Mouse (Mus musculus) intestine, embryonic 15.5 days (tissue): Measurements from ENCODE around the gene Foxo3. TPM values are rescaled to one million over a fixed set of nuclear protein-coding genes. Genes with fewer than 3 reads are reported as not detected.

ENCODE experiments used
- ATAC-seq: fragments of 200-750 bp; cut with Nextera tagmentation; 2 replicates; pipeline ENCODE4 v1.8.0; 2017; ENCODE audit warnings: moderate TSS enrichment, moderate library complexity
- H3K27ac ChIP-seq: fragments of 300-500 bp; sonication (generic); 2 replicates; pipeline ENCODE4 v1.5.1; 2015; ENCODE audit warnings: mild to moderate bottlenecking, inconsistent platforms
- H3K27me3 ChIP-seq: fragments of 300-500 bp; sonication (generic); replicated peaks from 2 replicates; pipeline ENCODE4 v1.6.1; 2015; ENCODE audit warnings: inconsistent platforms
- H3K36me3 ChIP-seq: fragments of 300-500 bp; sonication (generic); 2 replicates; pipeline ENCODE4 v1.6.1; 2015; ENCODE audit warnings: inconsistent platforms
- H3K4me1 ChIP-seq: fragments of 300-500 bp; sonication (generic); replicated peaks from 2 replicates; pipeline ENCODE4 v1.6.1; 2015; ENCODE audit warnings: inconsistent platforms
- H3K4me2 ChIP-seq: fragments of 300-500 bp; sonication (generic); replicated peaks from 2 replicates; pipeline ENCODE4 v1.6.1; 2015; ENCODE audit warnings: mild to moderate bottlenecking, inconsistent platforms
- H3K4me3 ChIP-seq: fragments of 300-500 bp; sonication (generic); replicated peaks from 2 replicates; pipeline ENCODE4 v1.5.1; 2015; ENCODE audit warnings: inconsistent platforms
- H3K9ac ChIP-seq: fragments of 300-500 bp; sonication (generic); 2 replicates; pipeline ENCODE4 v1.6.1; 2015; ENCODE audit warnings: inconsistent platforms
- H3K9me3 ChIP-seq: fragments of 300-500 bp; sonication (generic); 2 replicates; pipeline ENCODE4 v1.6.1; 2016; ENCODE audit warnings: inconsistent platforms
- WGBS: fragments of 180-500 bp; shearing (Covaris S2); methylation state at CpG from one replicate; pipeline ENCODE4 v1.1.7; 2015; 5-methylcytosine and 5-hydroxymethylcytosine counted together
- polyA plus RNA-seq: library from polyadenylated mRNA; unstranded; fragments of >200 nt; fragmentation: Nextera tagmentation; extraction: Ambion mirVana; gene quantifications from 2 replicates; pipeline ENCODE4 v1.2.1, GENCODE M21; 2015

Gene Foxo3
- polyA plus RNA-seq, 1 experiment from 2014 or later: 7.6 TPM

DNA sequence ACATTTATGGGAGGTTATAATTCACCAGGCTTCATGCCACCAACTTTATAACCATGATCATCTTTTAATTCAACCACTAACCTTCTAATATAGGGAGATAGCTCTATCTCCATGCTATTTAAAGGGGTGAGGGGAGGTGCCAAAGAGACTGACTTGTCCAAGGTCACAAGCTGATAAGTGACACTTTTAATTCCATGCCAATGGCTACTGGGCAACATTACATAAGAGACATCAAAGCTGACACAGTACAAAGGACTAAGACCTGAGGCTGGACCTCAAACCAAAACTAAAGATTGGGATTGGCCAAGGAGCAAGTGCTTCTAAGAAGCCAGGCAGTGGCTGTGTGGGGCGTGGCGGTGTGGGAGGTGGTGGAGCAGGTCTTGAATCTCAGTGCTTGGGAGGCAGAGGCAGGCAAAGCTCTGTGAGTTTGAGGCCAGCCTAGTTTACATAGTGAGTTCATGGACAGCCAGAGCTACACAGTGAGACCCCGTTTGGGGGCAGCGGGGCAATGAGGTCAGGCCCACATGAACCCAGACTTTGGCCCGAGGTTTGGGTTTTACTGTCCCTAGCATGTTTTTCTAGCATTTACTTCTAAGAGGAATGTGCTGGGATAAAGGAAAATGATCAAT is 46.0 kb downstream of the Foxo3 start:
- no peak overlapping the region for H3K27ac ChIP-seq
- WGBS: 82% methylated on average over 5 of the region's 5 CpGs
- H3K36me3 ChIP-seq: no peaks in the 10 kb centered on the region
- no peak overlapping the region for H3K4me3 ChIP-seq
- H3K4me2 ChIP-seq: no peak overlapping the region
- no peak overlapping the region for H3K9ac ChIP-seq
- peaks cover 24% of the 10 kb centered on the region for H3K4me1 ChIP-seq
- ATAC-seq: peak; percentile 21; the same call in 1 of the 2 replicates
- no peaks in the 10 kb centered on the region for H3K9me3 ChIP-seq
- no peaks in the 10 kb centered on the region for H3K27me3 ChIP-seq

DNA sequence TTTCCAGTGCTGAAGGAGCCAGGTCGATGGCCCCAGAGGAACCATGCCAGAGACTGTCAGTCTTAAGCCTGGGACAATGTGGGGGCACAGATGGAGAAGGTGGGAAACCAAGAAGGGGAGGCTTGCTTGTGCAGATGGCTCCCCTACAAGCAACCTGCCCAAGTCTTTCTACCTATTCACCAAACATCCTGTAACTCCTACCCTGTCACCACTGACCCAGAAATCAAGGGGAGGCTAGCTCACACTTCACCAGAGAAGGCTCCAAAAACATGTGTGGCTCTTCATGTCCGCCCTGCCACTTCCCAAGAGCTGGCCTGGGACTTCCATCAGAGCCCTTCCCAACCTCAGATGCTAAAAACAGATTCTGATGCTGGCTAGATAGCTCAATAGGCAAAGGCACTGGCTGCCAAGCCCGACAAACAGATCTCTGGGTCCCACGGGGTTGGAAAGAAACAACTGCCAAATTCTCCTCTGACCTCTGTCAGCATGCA is 48.8 kb downstream of the Foxo3 start:
- Histone ChIP-seq H3K9ac (no peak overlapping the region), H3K36me3 (no peaks in the 10 kb centered on the region), H3K4me1 (peaks cover 28% of the 10 kb centered on the region), H3K4me2 (no peak overlapping the region), H3K4me3 (no peak overlapping the region), H3K27ac (no peak overlapping the region), H3K9me3 (no peaks in the 10 kb centered on the region), H3K27me3 (no peaks in the 10 kb centered on the region)
- 77% methylated on average over 4 of the region's 4 CpGs for WGBS
- ATAC-seq: no peak

DNA sequence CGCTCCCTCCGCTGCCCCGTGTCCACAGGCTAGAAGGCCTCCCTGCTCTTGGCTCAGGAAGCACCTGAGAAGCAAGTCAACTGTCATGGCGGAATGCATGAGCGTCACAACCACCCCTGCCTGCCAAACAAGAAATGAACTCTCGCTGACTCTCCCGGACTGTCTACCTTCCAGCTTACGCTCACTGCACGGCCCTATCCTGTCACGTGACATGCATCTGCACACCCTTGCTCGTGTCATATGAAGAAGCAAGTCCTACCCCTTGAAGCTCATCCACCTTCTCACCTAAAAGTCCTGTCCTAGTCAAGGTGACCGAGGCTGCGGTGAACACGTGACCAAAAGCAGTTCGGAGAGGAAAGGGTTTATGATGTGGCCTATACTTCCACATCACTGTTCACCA is 50.4 kb downstream of the Foxo3 start:
- 0 out of 2 replicates have a peak, but pooled peaks have one; percentile 1 for ATAC-seq
- Histone ChIP-seq H3K27ac (no peak overlapping the region), H3K36me3 (no peaks in the 10 kb centered on the region), H3K4me1 (peaks cover 28% of the 10 kb centered on the region), H3K4me2 (no peak overlapping the region), H3K9ac (no peak overlapping the region), H3K4me3 (no peak overlapping the region), H3K27me3 (no peaks in the 10 kb centered on the region), H3K9me3 (no peaks in the 10 kb centered on the region)
- WGBS: 91% methylated on average over 15 of the region's 15 CpGs

DNA sequence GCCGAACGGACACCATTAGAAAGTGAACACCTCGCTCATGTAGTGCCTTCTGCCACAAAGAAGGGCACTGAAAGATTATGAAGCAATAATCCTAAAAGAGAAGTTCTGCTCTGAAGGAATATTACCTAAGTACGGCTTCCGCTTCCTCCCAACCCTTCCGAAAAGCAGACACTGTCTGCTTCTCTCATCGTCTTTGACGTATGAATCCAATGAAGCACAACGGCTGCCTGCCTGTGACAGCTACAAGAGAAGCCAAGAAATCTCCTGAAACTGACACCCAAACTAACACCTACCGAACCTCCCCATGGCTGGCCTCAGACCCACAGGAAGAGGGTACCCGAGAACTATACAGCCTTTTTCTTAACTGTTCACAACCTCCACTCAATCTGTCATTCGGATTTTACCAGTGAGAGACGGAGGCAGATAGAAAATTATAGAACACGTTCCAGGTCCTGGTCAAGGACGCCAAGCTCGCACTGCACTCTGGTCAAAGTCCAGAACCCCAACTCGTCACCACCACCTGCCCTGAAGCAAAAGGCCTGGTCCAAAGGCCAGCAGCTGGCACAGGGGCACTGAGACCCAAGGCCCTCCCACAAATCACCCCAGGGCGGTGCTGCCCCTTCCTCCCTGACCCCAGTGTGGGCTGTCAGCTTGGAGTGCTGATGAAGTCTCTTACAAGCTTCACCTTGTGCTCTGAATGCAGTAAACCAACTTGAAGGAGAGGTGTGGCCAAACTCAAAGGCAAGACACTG is 51.2 kb downstream of the Foxo3 start:
- no peaks in the 10 kb centered on the region for H3K27me3 ChIP-seq
- 70% methylated on average over 18 of the region's 18 CpGs for WGBS
- peaks cover 22% of the 10 kb centered on the region for H3K4me1 ChIP-seq
- ATAC-seq: peak; percentile 41; the same call in 1 of the 2 replicates
- no peaks in the 10 kb centered on the region for H3K36me3 ChIP-seq
- H3K4me2 ChIP-seq: no peak overlapping the region
- no peaks in the 10 kb centered on the region for H3K9me3 ChIP-seq
- no peak overlapping the region for H3K4me3 ChIP-seq
- H3K9ac ChIP-seq: no peak overlapping the region
- H3K27ac ChIP-seq: no peak overlapping the region

DNA sequence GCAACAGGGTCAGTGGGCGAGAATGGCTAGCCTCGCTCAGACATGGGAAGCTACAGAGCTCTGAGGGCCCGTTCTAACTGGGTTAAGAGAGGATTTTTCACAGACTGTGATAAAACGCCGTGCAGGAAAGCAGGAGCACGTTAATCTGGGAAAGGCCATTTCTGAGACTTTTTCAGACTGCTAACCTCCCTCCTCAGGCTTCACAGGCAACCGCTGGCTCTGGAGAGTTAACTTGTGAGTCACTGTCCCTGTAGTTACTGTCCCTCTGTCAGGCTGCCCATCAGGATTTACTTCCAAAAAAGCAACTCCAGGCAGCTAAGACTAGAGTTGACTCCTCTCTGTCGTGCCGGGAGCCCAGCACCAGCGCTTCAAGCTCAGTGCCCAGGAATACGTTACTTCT is 54.6 kb downstream of the Foxo3 start:
- no peak overlapping the region for H3K4me2 ChIP-seq
- H3K36me3 ChIP-seq: no peaks in the 10 kb centered on the region
- H3K4me3 ChIP-seq: no peak overlapping the region
- 71% methylated on average over 11 of the region's 11 CpGs for WGBS
- H3K9ac ChIP-seq: no peak overlapping the region
- peaks cover 22% of the 10 kb centered on the region for H3K4me1 ChIP-seq
- ATAC-seq: no peak
- no peak overlapping the region for H3K27ac ChIP-seq
- no peaks in the 10 kb centered on the region for H3K9me3 ChIP-seq
- no peaks in the 10 kb centered on the region for H3K27me3 ChIP-seq

DNA sequence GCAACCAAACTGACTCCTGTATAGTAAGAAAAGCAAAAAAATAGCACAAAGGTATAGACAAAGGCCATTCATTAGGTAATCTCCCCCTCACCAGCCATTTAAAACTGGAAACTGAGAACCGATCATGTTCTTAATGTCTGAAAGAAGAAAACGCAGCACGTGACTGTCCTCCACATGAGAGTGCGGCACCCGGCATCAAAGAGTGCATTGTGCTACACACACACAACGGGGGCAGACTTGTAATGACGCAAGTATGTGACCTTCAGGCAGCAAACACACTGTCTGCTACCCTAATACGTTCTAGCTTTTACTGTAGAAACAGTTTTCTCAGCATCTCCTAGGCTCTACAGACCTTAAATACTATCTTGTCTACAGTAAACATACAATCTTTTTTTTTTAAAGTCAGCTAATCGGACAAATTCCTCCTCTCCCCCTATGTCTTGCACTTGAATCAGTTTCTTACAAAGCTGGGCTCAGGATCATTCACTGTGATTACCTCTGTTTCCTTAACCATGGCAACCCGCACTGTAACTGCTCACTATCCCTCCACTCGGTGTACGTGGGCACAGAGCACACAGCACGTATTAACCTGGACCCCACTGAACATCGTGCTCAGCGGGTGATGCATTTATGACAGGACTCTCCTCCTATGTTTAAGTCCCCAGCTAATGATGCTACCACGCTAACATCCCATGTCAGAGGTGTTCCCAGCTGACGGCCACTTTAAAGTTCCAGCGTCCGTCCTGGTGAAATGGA is 55.2 kb downstream of the Foxo3 start:
- Histone ChIP-seq H3K27me3 (no peaks in the 10 kb centered on the region), H3K4me3 (no peak overlapping the region), H3K27ac (no peak overlapping the region), H3K4me2 (no peak overlapping the region), H3K9me3 (no peaks in the 10 kb centered on the region), H3K4me1 (peaks cover 22% of the 10 kb centered on the region), H3K36me3 (no peaks in the 10 kb centered on the region), H3K9ac (no peak overlapping the region)
- WGBS: 72% methylated on average over 19 of the region's 19 CpGs
- no peak for ATAC-seq

DNA sequence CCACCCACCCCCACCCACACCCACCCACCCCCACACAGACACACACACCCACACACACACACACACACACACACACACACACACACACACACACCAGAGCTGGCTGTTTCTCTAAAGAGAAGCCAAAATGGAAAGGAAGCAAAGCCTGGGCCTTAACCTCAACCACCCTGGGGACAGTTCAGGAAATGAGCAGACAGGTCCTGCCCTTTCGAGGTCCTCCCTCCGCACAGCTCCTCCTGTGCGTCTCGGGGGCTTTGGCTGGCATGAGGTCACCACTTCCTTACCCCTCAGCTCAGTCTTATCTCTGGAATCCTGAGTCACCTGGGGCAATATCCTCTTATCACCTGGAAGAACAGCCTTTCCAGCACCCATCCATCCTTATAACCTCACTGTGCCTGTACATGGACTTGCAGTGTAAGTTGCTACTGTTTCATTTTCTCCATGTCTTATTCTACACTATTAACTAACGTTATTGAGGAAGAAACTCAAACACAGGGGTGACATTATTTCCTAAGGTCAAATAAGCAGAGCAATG is 56.1 kb downstream of the Foxo3 start:
- Histone ChIP-seq H3K4me1 (peaks cover 15% of the 10 kb centered on the region), H3K4me2 (no peak overlapping the region), H3K9me3 (no peaks in the 10 kb centered on the region), H3K27me3 (no peaks in the 10 kb centered on the region), H3K9ac (no peak overlapping the region), H3K36me3 (no peaks in the 10 kb centered on the region), H3K27ac (no peak overlapping the region), H3K4me3 (no peak overlapping the region)
- ATAC-seq: peak; percentile 50; the same call in 1 of the 2 replicates
- 40% methylated on average over 5 of the region's 5 CpGs for WGBS

DNA sequence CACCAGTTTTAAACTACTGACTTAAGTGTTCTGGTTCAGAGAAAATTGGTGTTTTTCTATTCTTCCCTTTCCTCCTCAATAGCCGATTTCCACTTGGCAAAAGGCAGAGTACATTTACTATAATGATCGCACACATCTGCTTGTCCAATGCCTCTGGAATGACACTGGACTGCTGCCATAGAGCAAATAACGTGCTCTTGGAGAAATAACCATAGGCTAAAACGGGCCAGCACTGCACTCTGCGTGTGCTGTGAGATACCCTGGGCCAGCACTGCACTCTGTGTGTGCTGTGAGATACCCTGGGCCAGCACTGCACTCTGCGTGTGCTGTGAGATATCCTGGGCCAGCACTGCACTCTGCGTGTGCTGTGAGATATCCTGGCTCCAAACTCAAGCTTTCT is 65.1 kb downstream of the Foxo3 start:
- ATAC-seq: 0 out of 2 replicates have a peak, but pooled peaks have one; percentile 47
- Histone ChIP-seq H3K36me3 (no peaks in the 10 kb centered on the region), H3K4me2 (no peak overlapping the region), H3K4me3 (no peak overlapping the region), H3K27ac (peak overlapping the region; percentile 61), H3K27me3 (no peaks in the 10 kb centered on the region), H3K9ac (no peak overlapping the region), H3K4me1 (peaks cover 11% of the 10 kb centered on the region; the same call in 1 of the 2 replicates), H3K9me3 (no peaks in the 10 kb centered on the region)
- 56% methylated on average over 7 of the region's 7 CpGs for WGBS

DNA sequence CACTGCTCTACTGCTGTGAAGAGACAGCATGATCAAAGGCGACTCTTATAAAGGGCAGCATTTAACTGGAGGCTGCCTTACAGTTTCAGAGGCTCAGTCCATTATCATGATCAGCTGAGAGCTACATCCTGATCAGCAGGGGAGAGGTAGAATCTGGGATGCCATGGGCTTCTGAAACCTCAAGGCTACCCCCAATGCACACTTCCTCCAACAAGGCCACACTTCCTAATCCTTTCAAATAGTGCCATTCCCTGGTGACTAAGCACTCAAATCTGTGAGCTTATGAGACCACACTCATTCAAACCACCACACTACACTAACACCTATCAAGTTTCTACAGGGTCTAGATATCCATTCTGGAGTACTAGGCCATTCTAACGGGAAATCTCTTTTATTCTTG is 65.9 kb downstream of the Foxo3 start:
- Histone ChIP-seq H3K36me3 (no peaks in the 10 kb centered on the region), H3K4me2 (no peak overlapping the region), H3K27ac (no peak overlapping the region), H3K4me1 (peaks cover 11% of the 10 kb centered on the region; the same call in 1 of the 2 replicates), H3K4me3 (no peak overlapping the region), H3K9me3 (no peaks in the 10 kb centered on the region), H3K27me3 (no peaks in the 10 kb centered on the region), H3K9ac (no peak overlapping the region)
- 72% methylated on average over 2 of the region's 2 CpGs for WGBS
- no peak for ATAC-seq

DNA sequence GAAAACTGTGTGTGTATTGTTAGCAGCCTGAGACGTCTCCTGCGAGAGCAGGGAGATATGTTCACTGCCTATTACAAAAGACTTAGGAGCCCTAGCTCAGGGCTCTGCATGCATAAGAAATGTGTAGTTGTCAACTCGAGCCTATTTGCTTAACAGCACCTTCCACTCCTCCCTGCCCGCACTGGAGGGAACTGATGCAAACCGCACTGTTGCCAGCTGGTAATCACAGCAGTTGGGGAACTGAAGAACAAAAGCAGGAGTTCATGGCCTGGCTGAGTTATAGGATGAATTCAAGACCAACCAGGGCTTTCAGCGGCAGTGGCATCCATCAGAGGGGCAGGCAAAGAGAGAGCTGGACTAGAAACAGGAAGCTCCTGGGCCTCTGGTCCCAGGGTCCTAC is 66.7 kb downstream of the Foxo3 start:
- ATAC-seq: no peak
- no peak overlapping the region for H3K27ac ChIP-seq
- WGBS: 54% methylated on average over 6 of the region's 6 CpGs

DNA sequence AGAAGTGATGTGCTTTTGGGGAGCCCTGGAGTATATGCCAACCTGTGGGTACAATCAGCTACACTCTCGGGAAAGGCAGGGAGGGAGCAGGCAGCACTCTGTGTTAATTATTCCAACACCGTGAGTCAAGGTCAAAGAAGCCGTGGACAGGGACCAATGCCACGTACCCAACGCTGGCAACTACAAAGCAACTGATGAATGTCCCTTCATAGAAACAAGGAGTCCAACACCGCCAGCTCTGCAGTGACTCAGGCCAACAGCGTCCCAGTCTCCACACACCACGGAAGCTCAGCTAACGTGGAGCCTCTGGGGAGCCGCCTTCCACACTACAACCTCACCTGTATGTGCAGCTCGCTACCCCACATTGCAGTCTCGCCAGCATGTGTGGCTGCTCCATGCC is 68.9 kb downstream of the Foxo3 start:
- H3K9me3 ChIP-seq: no peaks in the 10 kb centered on the region
- H3K4me2 ChIP-seq: no peak overlapping the region
- no peak overlapping the region for H3K27ac ChIP-seq
- no peak for ATAC-seq
- WGBS: 92% methylated on average over 12 of the region's 12 CpGs
- H3K27me3 ChIP-seq: no peaks in the 10 kb centered on the region
- no peak overlapping the region for H3K9ac ChIP-seq
- H3K4me3 ChIP-seq: no peak overlapping the region
- H3K4me1 ChIP-seq: peaks cover 31% of the 10 kb centered on the region
- no peaks in the 10 kb centered on the region for H3K36me3 ChIP-seq

More for the DNA sequence above, 66.7 kb downstream of the Foxo3 start:
- Histone ChIP-seq H3K9me3 (no peaks in the 10 kb centered on the region), H3K27me3 (no peaks in the 10 kb centered on the region), H3K4me3 (no peak overlapping the region), H3K4me2 (no peak overlapping the region), H3K9ac (no peak overlapping the region), H3K4me1 (peaks cover 16% of the 10 kb centered on the region), H3K36me3 (no peaks in the 10 kb centered on the region)
